Mouse (Mus musculus) liver, embryonic 14.5 days (tissue): ENCODE results near the gene Pik3r3. TPM values are rescaled to one million over a fixed set of nuclear protein-coding genes. Genes with fewer than 3 reads are reported as not detected.

Experiments
- ATAC-seq: fragments of 200-750 bp; cut with Nextera tagmentation; 2 replicates; pipeline ENCODE4 v1.8.0; 2017; ENCODE audit warnings: moderate number of reproducible peaks, mild to moderate bottlenecking, moderate library complexity; ENCODE audit not compliant: insufficient read depth
- DNase-seq, 3 experiments: peaks; one replicate each; pipeline ENCODE4 v3.0.0-alpha.2; 2012 to 2013; ENCODE audit warnings: low read depth in 3 of 3, low spot score in 3 of 3
- H3K27ac ChIP-seq: fragments of 300-500 bp; sonication (generic); 2 replicates; pipeline ENCODE4 v1.5.1; 2014; ENCODE audit warnings: moderate library complexity, mild to moderate bottlenecking, control low read depth, inconsistent platforms
- H3K27me3 ChIP-seq: fragments of 300-500 bp; sonication (generic); 2 replicates; pipeline ENCODE4 v1.6.1; 2014; ENCODE audit warnings: mild to moderate bottlenecking, low read length, moderate library complexity; ENCODE audit not compliant: control insufficient read depth, insufficient read depth
- H3K36me3 ChIP-seq: fragments of 300-500 bp; sonication (generic); replicated peaks from 2 replicates; pipeline ENCODE4 v1.6.1; 2014; ENCODE audit warnings: low read depth; ENCODE audit not compliant: control insufficient read depth, insufficient read depth
- H3K4me1 ChIP-seq, 2 experiments: fragments of 200-500 bp in 1 of 2; fragments of 300-500 bp in 1 of 2; sonication (generic) in 1 of 2; replicated peaks; 2 replicates each; pipeline ENCODE4 v1.6.1; 2012 to 2014; ENCODE audit warnings: antibody characterized with exemption in 1 of 2, inconsistent platforms in 1 of 2, low read length in 1 of 2; ENCODE audit not compliant: control insufficient read depth in 2 of 2, insufficient read depth in 2 of 2
- H3K4me2 ChIP-seq: fragments of 300-500 bp; sonication (generic); 2 replicates; pipeline ENCODE4 v1.6.1; 2014; ENCODE audit warnings: low read depth, mild to moderate bottlenecking, control low read depth, moderate library complexity
- H3K4me3 ChIP-seq, 2 experiments: fragments of 200-500 bp in 1 of 2; fragments of 300-500 bp in 1 of 2; sonication (generic) in 1 of 2; 2 replicates each; pipeline ENCODE4 v1.5.1; 2012 to 2014; ENCODE audit warnings: low read depth in 2 of 2, low read length in 2 of 2, mild to moderate bottlenecking in 2 of 2, control low read depth in 1 of 2, inconsistent platforms in 1 of 2, moderate library complexity in 1 of 2; ENCODE audit not compliant: insufficient read depth in 1 of 2
- H3K9ac ChIP-seq: fragments of 300-500 bp; sonication (generic); replicated peaks from 2 replicates; pipeline ENCODE4 v1.6.1; 2014; ENCODE audit warnings: mild to moderate bottlenecking, control low read depth, moderate library complexity
- H3K9me3 ChIP-seq: fragments of 300-500 bp; sonication (generic); 2 replicates; pipeline ENCODE4 v1.6.1; 2016; ENCODE audit warnings: low read length, mixed read lengths; ENCODE audit not compliant: control insufficient read depth
- CTCF ChIP-seq: IDR thresholded peaks from 2 replicates; pipeline ENCODE4 v1.5.1; 2016; ENCODE audit warnings: antibody characterized with exemption, low read depth, control low read depth
- EP300 ChIP-seq: IDR thresholded peaks from 2 replicates; pipeline ENCODE4 v1.6.1; 2016; ENCODE audit warnings: antibody characterized with exemption, low read depth
- WGBS: fragments of 180-500 bp; shearing (Covaris S2); extraction: QIAGEN DNeasy Blood & Tissue Kit; methylation state at CpG from one replicate; pipeline ENCODE4 v1.1.7; 2014; ENCODE audit not compliant: insufficient replicate concordance; 5-methylcytosine and 5-hydroxymethylcytosine counted together
- polyA plus RNA-seq, 2 experiments: library from polyadenylated mRNA; depleted of rRNA in 1 of 2; stranded (reverse) in 1 of 2; unstranded in 1 of 2; fragments of >200 nt; fragmentation: Nextera tagmentation in 1 of 2; extraction: Ambion mirVana in 1 of 2; gene quantifications; 2 replicates each; pipeline versions ENCODE4 v1.2.1 to v1.2.3; 2012 to 2014

The Pik3r3 gene
- polyA plus RNA-seq, 2 experiments = 0.57 to 0.89 TPM

- TF ChIP-seq CTCF (no peak), EP300 (no peak)
- H3K27me3 ChIP-seq = no peaks in the 10 kb centered on the region
- H3K36me3 ChIP-seq = no peaks in the 10 kb centered on the region
- 73% methylated on average over 3 of the region's 3 CpGs for WGBS
- no peak overlapping the region for H3K9ac ChIP-seq
- no peaks in the 10 kb centered on the region for H3K4me1 ChIP-seq
- no peak overlapping the region for H3K4me3 ChIP-seq
- ATAC-seq (no peak), DNase-seq (no peak)
- no peaks in the 10 kb centered on the region for H3K9me3 ChIP-seq
- no peak overlapping the region for H3K4me2 ChIP-seq
- no peak overlapping the region for H3K27ac ChIP-seq
Observed at GRCm38 (mm10) chr4:116352496-116352895, 131.1 kb downstream of the Pik3r3 start.

Other genes starting within 250 kb of the Pik3r3 start
- 4.0 and 4.1 TPM in 2 replicates for gene Faah, start 203.7 kb upstream of the Pik3r3 start, polyA plus RNA-seq (2012; rRNA removed)
- gene Faah, start 203.7 kb upstream of the Pik3r3 start, polyA plus RNA-seq (2014; fragmentation: Nextera tagmentation; extraction: Ambion mirVana) = 3.8 and 5.4 TPM in 2 replicates
- 3.7 and 4.4 TPM in 2 replicates for gene Nsun4, start 167.7 kb upstream of the Pik3r3 start, polyA plus RNA-seq (2012; rRNA removed)
- gene Nsun4, start 167.7 kb upstream of the Pik3r3 start, polyA plus RNA-seq (2014; fragmentation: Nextera tagmentation; extraction: Ambion mirVana) = 7.0 and 8.6 TPM in 2 replicates
- 181 and 298 TPM in 2 replicates for gene Uqcrh, start 146.5 kb upstream of the Pik3r3 start, polyA plus RNA-seq (2012; rRNA removed)
- 426 and 440 TPM in 2 replicates for gene Uqcrh, start 146.5 kb upstream of the Pik3r3 start, polyA plus RNA-seq (2014; fragmentation: Nextera tagmentation; extraction: Ambion mirVana)
- gene Lrrc41, start 146.3 kb upstream of the Pik3r3 start, polyA plus RNA-seq (2012; rRNA removed) = 13.4 and 14.5 TPM in 2 replicates
- gene Lrrc41, start 146.3 kb upstream of the Pik3r3 start, polyA plus RNA-seq (2014; fragmentation: Nextera tagmentation; extraction: Ambion mirVana) = 24.1 and 27.0 TPM in 2 replicates
- 12.6 and 15.6 TPM in 2 replicates for gene Rad54l, start 97.9 kb upstream of the Pik3r3 start, polyA plus RNA-seq (2012; rRNA removed)
- gene Rad54l, start 97.9 kb upstream of the Pik3r3 start, polyA plus RNA-seq (2014; fragmentation: Nextera tagmentation; extraction: Ambion mirVana) = 24.4 and 26.0 TPM in 2 replicates
- 7.5 and 8.8 TPM in 2 replicates for gene Pomgnt1, start 97.8 kb upstream of the Pik3r3 start, polyA plus RNA-seq (2012; rRNA removed)
- 10.3 and 10.7 TPM in 2 replicates for gene Pomgnt1, start 97.8 kb upstream of the Pik3r3 start, polyA plus RNA-seq (2014; fragmentation: Nextera tagmentation; extraction: Ambion mirVana)
- 0.06 and 0.10 TPM in 2 replicates for gene Lurap1, start 70.3 kb upstream of the Pik3r3 start, polyA plus RNA-seq (2012; rRNA removed)
- gene Lurap1, start 70.3 kb upstream of the Pik3r3 start, polyA plus RNA-seq (2014; fragmentation: Nextera tagmentation; extraction: Ambion mirVana) = 0.10 and 0.18 TPM in 2 replicates
- 0.12 TPM in 1 of 2 replicates, not detected in the other for gene Tspan1, start 54.0 kb upstream of the Pik3r3 start, polyA plus RNA-seq (2012; rRNA removed)
- gene Tspan1, start 54.0 kb upstream of the Pik3r3 start, polyA plus RNA-seq (2014; fragmentation: Nextera tagmentation; extraction: Ambion mirVana) = not detected in 2 replicates
- not detected in 2 replicates for gene 1700042G07Rik, start 48.2 kb upstream of the Pik3r3 start, polyA plus RNA-seq (2012; rRNA removed)
- gene 1700042G07Rik, start 48.2 kb upstream of the Pik3r3 start, polyA plus RNA-seq (2014; fragmentation: Nextera tagmentation; extraction: Ambion mirVana) = not detected in 2 replicates
- gene Gm49337, start 48.2 kb upstream of the Pik3r3 start, polyA plus RNA-seq (2012; rRNA removed) = not detected in 2 replicates
- not detected in 2 replicates for gene Gm49337, start 48.2 kb upstream of the Pik3r3 start, polyA plus RNA-seq (2014; fragmentation: Nextera tagmentation; extraction: Ambion mirVana)
- 10.4 and 11.3 TPM in 2 replicates for gene Mast2, start 242.6 kb downstream of the Pik3r3 start, polyA plus RNA-seq (2012; rRNA removed)
- gene Mast2, start 242.6 kb downstream of the Pik3r3 start, polyA plus RNA-seq (2014; fragmentation: Nextera tagmentation; extraction: Ambion mirVana) = 7.3 and 9.2 TPM in 2 replicates